Mouse (Mus musculus): ENCODE measurements around the gene Hoxc11. TPM values are rescaled to one million over a fixed set of nuclear protein-coding genes. Genes with fewer than 3 reads are reported as not detected.

The Hoxc11 gene
- polyA plus RNA-seq, 1 experiment from 2014 or later, result 1.2 TPM

GRCm38 (mm10) chr15:102920619-102921018 is 33.6 kb upstream of the Hoxc11 start:
- WGBS, result 0% methylated on average over 19 of the region's 20 CpGs
- H3K36me3 ChIP-seq (ENCODE audit: insufficient read depth, low read length), result no peaks in the 10 kb centered on the region
- ATAC-seq (ENCODE audit: low FRiP score, low TSS enrichment), result peak; percentile 93
- no peaks in the 10 kb centered on the region for H3K9me3 ChIP-seq (ENCODE audit: low read length)
- H3K4me2 ChIP-seq (replicated peaks; ENCODE audit: low read depth, low read length), result peak overlapping the region; percentile 43
- peaks cover 97% of the 10 kb centered on the region for H3K27me3 ChIP-seq (ENCODE audit: insufficient read depth, low read length)
- H3K4me3 ChIP-seq (ENCODE audit: low read length), result peak overlapping the region; percentile 32
- no peak overlapping the region for H3K9ac ChIP-seq (replicated peaks; ENCODE audit: low read length)
- peaks cover 9% of the 10 kb centered on the region for H3K4me1 ChIP-seq (ENCODE audit: insufficient read depth, low read length)
- H3K27ac ChIP-seq (ENCODE audit: low read length), result no peak overlapping the region

GRCm38 (mm10) chr15:102921053-102922011 is 32.9 kb upstream of the Hoxc11 start, which contains the start of gene Hoxc13:
TSS of gene Hoxc13 (plus strand) at chr15:102921103.
- Histone ChIP-seq H3K4me1 (ENCODE audit: insufficient read depth, low read length) (peaks cover 9% of the 10 kb centered on the region), H3K27ac (ENCODE audit: low read length) (no peak within 1 kb of the TSS), H3K27me3 (ENCODE audit: insufficient read depth, low read length) (peaks cover 97% of the 10 kb centered on the region), H3K4me2 (replicated peaks; ENCODE audit: low read depth, low read length) (peak within 1 kb of the TSS; percentile 43), H3K36me3 (ENCODE audit: insufficient read depth, low read length) (no peaks in the 10 kb centered on the region), H3K9ac (replicated peaks; ENCODE audit: low read length) (no peak within 1 kb of the TSS), H3K4me3 (ENCODE audit: low read length) (peak within 1 kb of the TSS; percentile 32), H3K9me3 (ENCODE audit: low read length) (no peaks in the 10 kb centered on the region)
- under 1% methylated on average over 82 of the region's 88 CpGs for WGBS
- peak; percentile 57 for ATAC-seq (ENCODE audit: low FRiP score, low TSS enrichment)

GRCm38 (mm10) chr15:102922012-102922362 is 32.2 kb upstream of the Hoxc11 start:
- under 1% methylated on average over 18 of the region's 24 CpGs for WGBS
- H3K4me3 ChIP-seq (ENCODE audit: low read length), result no peak overlapping the region
- H3K9ac ChIP-seq (replicated peaks; ENCODE audit: low read length), result no peak overlapping the region
- H3K4me1 ChIP-seq (ENCODE audit: insufficient read depth, low read length), result peaks cover 9% of the 10 kb centered on the region
- peak; percentile 50 for ATAC-seq (ENCODE audit: low FRiP score, low TSS enrichment)
- H3K27me3 ChIP-seq (ENCODE audit: insufficient read depth, low read length), result peaks cover 97% of the 10 kb centered on the region
- no peaks in the 10 kb centered on the region for H3K9me3 ChIP-seq (ENCODE audit: low read length)
- H3K4me2 ChIP-seq (replicated peaks; ENCODE audit: low read depth, low read length), result no peak overlapping the region
- no peaks in the 10 kb centered on the region for H3K36me3 ChIP-seq (ENCODE audit: insufficient read depth, low read length)
- H3K27ac ChIP-seq (ENCODE audit: low read length), result no peak overlapping the region

- H3K4me2 ChIP-seq (replicated peaks; ENCODE audit: low read depth, low read length), result no peak overlapping the region
- no peak overlapping the region for H3K4me3 ChIP-seq (ENCODE audit: low read length)
- peaks cover 97% of the 10 kb centered on the region for H3K27me3 ChIP-seq (ENCODE audit: insufficient read depth, low read length)
- H3K36me3 ChIP-seq (ENCODE audit: insufficient read depth, low read length), result no peaks in the 10 kb centered on the region
- no peak overlapping the region for H3K27ac ChIP-seq (ENCODE audit: low read length)
- H3K9ac ChIP-seq (replicated peaks; ENCODE audit: low read length), result no peak overlapping the region
- peaks cover 9% of the 10 kb centered on the region for H3K4me1 ChIP-seq (ENCODE audit: insufficient read depth, low read length)
- WGBS, result 11% methylated on average over 6 of the region's 6 CpGs
- ATAC-seq (ENCODE audit: low FRiP score, low TSS enrichment), result no peak
- H3K9me3 ChIP-seq (ENCODE audit: low read length), result no peaks in the 10 kb centered on the region
Observed at GRCm38 (mm10) chr15:102922636-102923500, 31.4 kb upstream of the Hoxc11 start.

GRCm38 (mm10) chr15:102927032-102927645 is 27.1 kb upstream of the Hoxc11 start:
- ATAC-seq (ENCODE audit: low FRiP score, low TSS enrichment), result no peak
- Histone ChIP-seq H3K27me3 (ENCODE audit: insufficient read depth, low read length) (peaks cover 97% of the 10 kb centered on the region), H3K27ac (ENCODE audit: low read length) (no peak overlapping the region), H3K9me3 (ENCODE audit: low read length) (no peaks in the 10 kb centered on the region), H3K9ac (replicated peaks; ENCODE audit: low read length) (no peak overlapping the region), H3K4me2 (replicated peaks; ENCODE audit: low read depth, low read length) (no peak overlapping the region), H3K4me1 (ENCODE audit: insufficient read depth, low read length) (no peaks in the 10 kb centered on the region), H3K36me3 (ENCODE audit: insufficient read depth, low read length) (no peaks in the 10 kb centered on the region), H3K4me3 (ENCODE audit: low read length) (no peak overlapping the region)
- 2% methylated on average over 40 of the region's 40 CpGs for WGBS

- Histone ChIP-seq H3K9me3 (ENCODE audit: low read length) (no peaks in the 10 kb centered on the region), H3K27ac (ENCODE audit: low read length) (no peak overlapping the region), H3K36me3 (ENCODE audit: insufficient read depth, low read length) (no peaks in the 10 kb centered on the region), H3K4me2 (replicated peaks; ENCODE audit: low read depth, low read length) (no peak overlapping the region), H3K4me3 (ENCODE audit: low read length) (no peak overlapping the region), H3K9ac (replicated peaks; ENCODE audit: low read length) (no peak overlapping the region), H3K27me3 (ENCODE audit: insufficient read depth, low read length) (peaks cover 99% of the 10 kb centered on the region), H3K4me1 (ENCODE audit: insufficient read depth, low read length) (no peaks in the 10 kb centered on the region)
- ATAC-seq (ENCODE audit: low FRiP score, low TSS enrichment), result no peak
- 2% methylated on average over 23 of the region's 23 CpGs for WGBS
Observed at GRCm38 (mm10) chr15:102931706-102932358, 22.4 kb upstream of the Hoxc11 start.

- Histone ChIP-seq H3K9ac (replicated peaks; ENCODE audit: low read length) (no peak overlapping the region), H3K4me3 (ENCODE audit: low read length) (no peak overlapping the region), H3K36me3 (ENCODE audit: insufficient read depth, low read length) (no peaks in the 10 kb centered on the region), H3K9me3 (ENCODE audit: low read length) (no peaks in the 10 kb centered on the region), H3K4me2 (replicated peaks; ENCODE audit: low read depth, low read length) (no peak overlapping the region), H3K27me3 (ENCODE audit: insufficient read depth, low read length) (peaks cover 99% of the 10 kb centered on the region), H3K4me1 (ENCODE audit: insufficient read depth, low read length) (peaks cover 4% of the 10 kb centered on the region; the same call in 1 of the 2 replicates), H3K27ac (ENCODE audit: low read length) (no peak overlapping the region)
- 4% methylated on average over 12 of the region's 12 CpGs for WGBS
- no peak for ATAC-seq (ENCODE audit: low FRiP score, low TSS enrichment)
Observed at GRCm38 (mm10) chr15:102934438-102934837, 19.8 kb upstream of the Hoxc11 start.

GRCm38 (mm10) chr15:102934897-102935296 is 19.3 kb upstream of the Hoxc11 start:
- Histone ChIP-seq H3K4me1 (ENCODE audit: insufficient read depth, low read length) (peaks cover 8% of the 10 kb centered on the region; the same call in 1 of the 2 replicates), H3K4me2 (replicated peaks; ENCODE audit: low read depth, low read length) (0 out of 2 replicates have a peak overlapping the region, but pooled peaks have one; percentile 4), H3K4me3 (ENCODE audit: low read length) (peak overlapping the region; percentile 20; the same call in 1 of the 2 replicates), H3K27me3 (ENCODE audit: insufficient read depth, low read length) (peaks cover 99% of the 10 kb centered on the region), H3K27ac (ENCODE audit: low read length) (no peak overlapping the region), H3K9ac (replicated peaks; ENCODE audit: low read length) (no peak overlapping the region), H3K9me3 (ENCODE audit: low read length) (no peaks in the 10 kb centered on the region), H3K36me3 (ENCODE audit: insufficient read depth, low read length) (no peaks in the 10 kb centered on the region)
- peak; percentile 14; the same call in 1 of the 2 replicates for ATAC-seq (ENCODE audit: low FRiP score, low TSS enrichment)
- WGBS, result under 1% methylated on average over 26 of the region's 27 CpGs

All from kidney, embryonic 16.5 days (tissue).